Mouse (Mus musculus) hindbrain, postnatal 0 days (tissue): ENCODE measurements at regions not wholly inside any gene's neighbourhood (a gene's known extent, or its start where the extent isn't known, plus 50 kb on each side); places are given as distances from the start of the nearest gene placed in this dataset.

ENCODE experiments used
- ATAC-seq: fragments of 200-750 bp; cut with Nextera tagmentation; 2 replicates; pipeline ENCODE4 v1.8.0; 2017; ENCODE audit warnings: mild to moderate bottlenecking, moderate TSS enrichment, moderate library complexity
- DNase-seq: peaks from one replicate; pipeline ENCODE4 v3.0.0-alpha.2; 2015; ENCODE audit warnings: low spot score
- H3K27ac ChIP-seq: fragments of 300-500 bp; sonication (generic); 2 replicates; pipeline ENCODE4 v1.5.1; 2014; ENCODE audit warnings: mild to moderate bottlenecking
- H3K27me3 ChIP-seq: fragments of 300-500 bp; sonication (generic); 2 replicates; pipeline ENCODE4 v1.6.1; 2014; ENCODE audit warnings: low read length, mixed read lengths; ENCODE audit not compliant: insufficient read depth
- H3K36me3 ChIP-seq: fragments of 300-500 bp; sonication (generic); 2 replicates; pipeline ENCODE4 v1.6.1; 2014; ENCODE audit warnings: low read length, mixed read lengths; ENCODE audit not compliant: insufficient read depth
- H3K4me1 ChIP-seq: fragments of 300-500 bp; sonication (generic); 2 replicates; pipeline ENCODE4 v1.6.1; 2014; ENCODE audit warnings: antibody characterized with exemption, low read length, mixed read lengths; ENCODE audit not compliant: insufficient read depth
- H3K4me2 ChIP-seq: fragments of 300-500 bp; sonication (generic); 2 replicates; pipeline ENCODE4 v1.6.1; 2014; ENCODE audit warnings: low read depth, mild to moderate bottlenecking, low read length, moderate library complexity, mixed read lengths
- H3K4me3 ChIP-seq: fragments of 300-500 bp; sonication (generic); 2 replicates; pipeline ENCODE4 v1.5.1; 2014; ENCODE audit warnings: low read length
- H3K9ac ChIP-seq: fragments of 300-500 bp; sonication (generic); replicated peaks from 2 replicates; pipeline ENCODE4 v1.6.1; 2014; ENCODE audit warnings: mild to moderate bottlenecking, low read length, moderate library complexity, mixed read lengths
- H3K9me3 ChIP-seq: fragments of 300-500 bp; sonication (generic); 2 replicates; pipeline ENCODE4 v1.6.1; 2016; ENCODE audit warnings: low read length, mixed read lengths
- CTCF ChIP-seq: IDR thresholded peaks from 2 replicates; pipeline ENCODE4 v1.5.1; 2016; ENCODE audit warnings: antibody characterized with exemption, control low read depth, low read depth
- WGBS: fragments of 180-500 bp; shearing (Covaris S2); extraction: QIAGEN DNeasy Blood & Tissue Kit; methylation state at CpG from one replicate; pipeline ENCODE4 v1.1.7; 2014; 5-methylcytosine and 5-hydroxymethylcytosine counted together

DNA sequence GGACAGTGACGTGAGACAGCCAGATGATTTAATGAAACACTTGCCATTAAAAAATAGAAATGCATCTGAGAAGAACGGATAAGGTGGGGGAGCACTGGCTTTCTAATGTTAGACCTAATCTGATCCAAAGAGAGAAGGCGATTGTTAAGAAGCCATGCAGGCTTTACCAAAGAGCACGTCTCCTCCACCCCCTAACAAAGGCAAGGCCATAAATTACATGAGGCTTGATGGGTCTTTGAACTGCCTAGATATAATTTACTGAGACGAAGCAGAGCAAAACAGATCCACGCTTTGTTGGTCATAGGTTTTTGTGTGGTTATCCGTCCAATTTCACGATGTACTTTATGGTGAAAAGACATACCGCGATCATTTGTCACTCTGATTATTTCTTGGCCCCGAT, 84.4 kb downstream of the Tspan8 start:
- Histone ChIP-seq H3K27me3 (no peaks in the 10 kb centered on the region), H3K27ac (no peak overlapping the region), H3K9me3 (no peaks in the 10 kb centered on the region), H3K9ac (no peak overlapping the region), H3K4me2 (no peak overlapping the region), H3K4me3 (no peak overlapping the region), H3K4me1 (no peaks in the 10 kb centered on the region), H3K36me3 (no peaks in the 10 kb centered on the region)
- DNase-seq (no peak), ATAC-seq (no peak)
- WGBS = 71% methylated on average over 11 of the region's 11 CpGs
- no peak for TF ChIP-seq CTCF

DNA sequence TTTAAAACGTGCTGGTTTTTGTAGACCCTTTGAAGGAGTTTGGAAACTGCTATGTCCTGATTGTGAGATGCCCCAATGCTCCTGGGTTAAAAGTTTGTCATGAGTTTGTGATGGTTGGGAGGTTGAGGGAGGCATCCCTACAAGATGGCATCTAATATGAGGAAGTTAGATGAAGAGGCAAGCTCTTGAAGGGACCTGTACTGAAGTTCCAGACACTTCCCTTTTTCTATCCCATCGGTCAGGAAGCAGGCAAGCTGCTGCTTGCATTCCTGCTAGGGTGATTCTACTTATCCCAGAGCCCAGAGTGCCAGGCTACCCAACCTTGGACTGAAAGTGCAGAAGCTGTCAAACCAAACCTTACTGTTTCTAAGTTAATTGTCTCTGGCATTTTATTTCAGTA, 86.4 kb downstream of the Tspan8 start:
- no peak for ATAC-seq
- no peak overlapping the region for H3K4me3 ChIP-seq
- H3K9me3 ChIP-seq = no peaks in the 10 kb centered on the region
- H3K4me2 ChIP-seq = no peak overlapping the region
- WGBS = 65% methylated on average over 2 of the region's 2 CpGs
- H3K4me1 ChIP-seq = no peaks in the 10 kb centered on the region
- H3K36me3 ChIP-seq = no peaks in the 10 kb centered on the region
- no peak overlapping the region for H3K9ac ChIP-seq
- H3K27me3 ChIP-seq = no peaks in the 10 kb centered on the region
- no peak for DNase-seq
- H3K27ac ChIP-seq = no peak overlapping the region
- TF ChIP-seq CTCF = no peak

DNA sequence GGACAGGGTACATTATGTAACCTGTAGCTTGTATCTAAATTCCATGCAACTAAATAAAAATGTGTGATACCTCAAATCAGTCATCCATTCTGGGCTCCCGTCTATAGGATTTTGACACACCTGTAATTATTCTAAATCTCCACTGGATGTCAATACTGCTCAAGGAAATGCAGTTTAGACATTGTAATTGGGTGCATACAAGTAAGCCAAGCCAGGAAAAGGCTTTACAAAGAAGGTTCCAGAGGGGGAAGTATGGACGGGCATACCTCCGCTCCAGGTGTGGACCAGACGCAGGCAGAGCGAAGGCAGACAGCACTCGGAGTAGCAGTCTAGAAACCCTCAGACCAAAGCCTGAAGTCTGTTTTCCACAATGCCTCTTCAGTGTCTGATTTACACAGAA, 97.0 kb upstream of the Ptprr start:
- no peaks in the 10 kb centered on the region for H3K4me1 ChIP-seq
- H3K4me3 ChIP-seq = no peak overlapping the region
- DNase-seq = peak; percentile 42
- peak; percentile 61 for TF ChIP-seq CTCF
- WGBS = 85% methylated on average over 6 of the region's 6 CpGs
- 0 out of 2 replicates have a peak, but pooled peaks have one; percentile 29 for ATAC-seq
- H3K9ac ChIP-seq = no peak overlapping the region
- H3K9me3 ChIP-seq = no peaks in the 10 kb centered on the region
- no peaks in the 10 kb centered on the region for H3K36me3 ChIP-seq
- H3K27ac ChIP-seq = no peak overlapping the region
- H3K27me3 ChIP-seq = no peaks in the 10 kb centered on the region
- no peak overlapping the region for H3K4me2 ChIP-seq
